Mouse (Mus musculus) mouse trophoblast stem cell (cell line): ENCODE results near the gene Mks1.

Experiments used
- in situ Hi-C, 2 experiments: fragments of 300-500 bp; cut with MseI, MboI; formaldehyde crosslinking; loops; 2 replicates in 1 of 2; 3 replicates in 1 of 2; pipeline ENCODE4 v1.15.1; 2025

Gene Mks1

GRCm38 (mm10) chr11:87875436-87875835 lies 22.4 kb downstream of the Mks1 start, which contains the start of gene Epx:
Gene Epx, minus strand, starts transcription at chr11:87875536.
- in situ Hi-C loops = no loop called here

GRCm38 (mm10) chr11:87879826-87880225 lies 26.8 kb downstream of the Mks1 start:
- in situ Hi-C loops = loop anchor here in 1 of 2 experiments (5.0 kb wide), 1 partner anchor 68 kb away; no protein-coding TSS in a partner anchor

DNA sequence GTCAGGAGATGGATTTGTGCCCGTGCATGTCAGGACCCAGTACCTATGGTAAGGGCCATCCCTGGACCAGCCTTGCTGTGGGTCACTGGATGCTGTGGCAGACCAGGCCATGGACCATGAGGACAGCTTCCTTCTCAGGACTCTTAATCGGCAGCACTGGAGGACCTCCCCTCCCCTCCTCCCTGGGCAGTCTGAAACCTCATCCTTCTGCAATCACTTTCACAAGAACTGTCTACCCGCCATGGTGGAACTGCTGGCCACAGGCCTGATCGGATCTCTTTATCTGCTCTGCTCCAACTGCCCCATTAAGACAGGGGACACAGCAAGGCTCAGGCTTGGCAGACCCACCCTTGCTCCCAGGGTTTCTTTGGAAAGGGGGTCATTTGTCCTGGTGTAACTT lies 28.7 kb downstream of the Mks1 start:
- in situ Hi-C loops = loop anchor here in 1 of 2 experiments (5.0 kb wide), 1 partner anchor 69 kb away; no protein-coding TSS in a partner anchor

DNA sequence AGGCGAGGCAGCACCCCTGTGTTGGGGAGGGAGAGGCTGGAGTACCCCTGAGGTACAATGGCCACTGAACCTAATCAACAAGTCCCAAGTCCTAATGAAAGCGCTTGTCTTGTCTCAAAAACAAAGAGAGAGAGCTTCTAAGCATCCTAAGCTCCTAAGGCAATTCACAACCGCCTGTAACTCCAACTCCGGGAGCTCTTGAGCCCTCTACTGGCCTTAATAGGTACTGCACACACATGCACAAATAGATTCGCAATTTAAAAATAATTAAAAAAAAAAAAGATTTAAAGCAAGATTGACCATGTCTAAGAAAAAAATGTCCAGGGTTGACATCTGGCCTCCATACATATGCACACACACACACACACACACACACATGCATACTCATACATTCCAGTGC lies 30.5 kb downstream of the Mks1 start:
- in situ Hi-C loops = loop anchor here in 1 of 2 experiments (5.0 kb wide), 1 partner anchor 71 kb away; no protein-coding TSS in a partner anchor

DNA sequence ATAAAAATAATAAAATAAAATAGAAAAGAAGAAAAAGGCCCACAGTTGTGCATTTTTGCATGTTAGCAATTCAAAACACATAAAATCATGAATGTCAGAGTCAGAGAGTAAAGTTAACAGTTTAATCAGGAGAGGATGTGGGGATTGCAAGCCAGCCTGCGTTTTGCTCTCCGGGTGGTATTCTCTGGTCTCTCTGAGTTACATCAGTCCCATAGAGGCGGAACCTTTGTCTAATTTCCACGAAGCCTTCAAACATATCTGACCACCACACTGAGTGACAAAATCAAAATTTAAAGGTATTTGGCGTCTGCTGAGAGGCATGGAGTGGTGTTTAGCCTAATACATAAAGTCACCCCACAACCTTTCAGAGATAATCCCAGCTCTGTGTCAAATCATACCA lies 31.8 kb downstream of the Mks1 start:
- in situ Hi-C loops = loop anchor here in 1 of 2 experiments (5.0 kb wide), 1 partner anchor 73 kb away; no protein-coding TSS in a partner anchor

- in situ Hi-C loops = no loop called here
Observed at GRCm38 (mm10) chr11:87892168-87892567, 39.2 kb downstream of the Mks1 start, which contains the start of gene Olfr462. Gene Olfr462, minus strand, starts transcription at chr11:87892268.

- in situ Hi-C loops = no loop called here
Observed at GRCm38 (mm10) chr11:87897287-87897686, 44.3 kb downstream of the Mks1 start, which contains the start of gene Olfr463. Gene Olfr463, minus strand, starts transcription at chr11:87897387.

DNA sequence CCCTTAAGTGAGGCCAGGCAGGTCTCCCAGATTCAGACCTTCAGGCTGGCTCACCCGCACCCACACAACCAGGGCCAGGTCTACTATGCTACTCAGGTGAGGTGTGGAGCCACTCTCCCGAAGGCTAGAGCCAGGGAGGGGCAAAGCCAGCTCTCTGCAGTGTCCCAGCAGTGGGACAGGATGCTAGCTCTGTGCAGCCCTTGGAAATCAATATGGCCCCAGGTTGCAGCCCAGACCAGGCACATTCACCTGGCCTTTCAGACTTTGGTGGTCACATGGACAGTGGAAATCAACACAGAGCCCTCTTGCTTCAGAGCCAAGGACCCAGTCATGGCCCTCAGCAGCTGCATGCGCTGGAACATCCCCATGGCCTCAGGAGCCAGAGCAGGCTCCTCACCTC lies 51.3 kb downstream of the Mks1 start:
- in situ Hi-C loops = no loop called here
